Mouse (Mus musculus): ENCODE measurements around the gene 6030452D12Rik. TPM values are rescaled to one million over a fixed set of nuclear protein-coding genes. Genes with fewer than 3 reads are reported as not detected.
A peak's percentile ranks its signal among the peaks of the same experiment; 100 is the strongest.

Gene 6030452D12Rik
- polyA plus RNA-seq (2016; fragmentation: Nextera tagmentation; extraction: Ambion mirVana) = not detected in 2 replicates

DNA sequence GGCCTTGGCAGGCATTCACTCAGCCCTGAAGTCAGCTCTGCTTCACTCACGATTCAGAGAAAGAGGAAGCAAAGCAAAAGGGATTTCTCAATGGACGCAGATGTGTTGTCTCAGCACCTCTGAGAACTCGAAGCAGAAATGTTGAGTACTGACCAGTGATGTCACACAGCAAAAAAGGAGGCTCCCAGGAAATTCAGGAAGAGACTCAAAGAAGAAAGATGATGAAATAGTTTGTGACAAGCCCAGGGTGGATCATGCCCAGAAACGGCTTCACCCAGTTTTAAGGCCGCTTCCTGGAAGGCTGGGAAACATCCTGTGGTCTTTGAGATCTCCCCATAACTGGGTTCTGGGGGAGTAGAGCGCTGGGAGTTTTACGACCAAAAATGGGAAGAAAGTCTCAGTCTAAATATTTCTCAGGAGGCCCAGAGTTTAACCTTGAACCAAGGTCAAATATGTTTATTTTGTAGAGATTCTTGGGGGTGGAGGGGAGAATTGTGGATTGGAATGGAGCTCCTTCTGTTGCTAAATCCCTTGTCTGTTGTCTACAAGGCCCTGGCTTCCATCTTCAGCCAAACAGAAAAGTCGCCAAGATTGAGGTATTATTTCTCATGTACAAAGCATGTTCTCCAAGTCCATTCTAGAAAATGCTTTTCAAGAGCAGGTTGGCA is at the start of gene 6030452D12Rik:
Gene 6030452D12Rik, plus strand, starts transcription at position 505 of the 668 bp plus-strand sequence.
- WGBS = 78% methylated on average over 8 of the region's 8 CpGs
- Histone ChIP-seq H3K27me3 (no peaks in the 10 kb centered on the region), H3K4me1 (replicated peaks) (peaks cover 16% of the 10 kb centered on the region), H3K4me3 (replicated peaks) (no peak within 1 kb of the TSS), H3K9me3 (0 out of 2 replicates have a peak, but pooled peaks cover 5% of the 10 kb centered on the region), H3K27ac (no peak within 1 kb of the TSS), H3K4me2 (no peak within 1 kb of the TSS), H3K9ac (replicated peaks) (no peak within 1 kb of the TSS), H3K36me3 (no peaks in the 10 kb centered on the region)
- no peak for ATAC-seq (ENCODE audit: insufficient number of reproducible peaks, insufficient read depth, low FRiP score, low TSS enrichment, low read depth)

DNA sequence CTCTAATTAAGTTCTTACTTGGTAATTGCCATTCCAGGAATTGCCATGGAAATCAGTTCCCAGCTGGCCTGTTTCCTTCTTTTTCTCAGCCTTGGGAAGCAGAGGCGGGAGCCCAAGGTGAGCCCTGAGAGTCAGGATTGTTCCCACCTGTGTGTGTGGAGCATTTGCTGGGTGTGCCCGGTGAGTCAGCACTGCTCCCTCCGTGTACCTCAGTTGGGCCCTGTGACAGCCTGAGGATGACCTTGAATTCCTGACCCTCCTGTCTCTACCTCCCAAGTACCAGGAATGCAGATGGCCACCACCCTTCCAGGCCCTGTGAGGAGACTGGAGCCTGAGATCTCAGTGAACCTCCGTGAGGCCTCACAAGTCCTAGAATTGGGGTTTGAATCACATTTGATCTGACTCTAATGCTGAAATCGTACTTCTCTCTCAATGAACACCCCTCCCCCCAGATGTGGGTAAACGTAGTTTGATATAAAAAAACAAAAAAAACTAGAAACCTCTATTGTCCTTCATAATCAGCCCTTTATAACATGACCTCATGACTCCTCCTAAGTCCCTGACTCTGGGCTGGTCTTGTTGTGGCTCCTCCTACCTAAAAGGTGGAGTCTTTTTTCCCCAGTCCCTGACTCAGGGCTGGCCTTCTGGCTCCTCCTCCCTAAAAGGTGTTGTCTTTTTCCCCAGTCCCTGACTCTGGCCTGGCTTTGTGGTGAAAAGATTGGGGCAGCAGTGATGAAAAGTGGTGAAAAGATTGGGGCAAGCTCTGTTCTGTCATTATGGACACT is 48.8 kb upstream of the 6030452D12Rik start:
- no peak for ATAC-seq (ENCODE audit: insufficient number of reproducible peaks, insufficient read depth, low FRiP score, low TSS enrichment, low read depth)
- H3K4me3 ChIP-seq (replicated peaks) = no peak overlapping the region
- no peak overlapping the region for H3K27ac ChIP-seq
- H3K9me3 ChIP-seq = no peaks in the 10 kb centered on the region
- H3K9ac ChIP-seq (replicated peaks) = no peak overlapping the region
- peaks cover 3% of the 10 kb centered on the region; the same call in 1 of the 2 replicates for H3K4me1 ChIP-seq (replicated peaks)
- WGBS = 69% methylated on average over 6 of the region's 6 CpGs
- no peaks in the 10 kb centered on the region for H3K36me3 ChIP-seq
- no peak overlapping the region for H3K4me2 ChIP-seq
- H3K27me3 ChIP-seq = no peaks in the 10 kb centered on the region

DNA sequence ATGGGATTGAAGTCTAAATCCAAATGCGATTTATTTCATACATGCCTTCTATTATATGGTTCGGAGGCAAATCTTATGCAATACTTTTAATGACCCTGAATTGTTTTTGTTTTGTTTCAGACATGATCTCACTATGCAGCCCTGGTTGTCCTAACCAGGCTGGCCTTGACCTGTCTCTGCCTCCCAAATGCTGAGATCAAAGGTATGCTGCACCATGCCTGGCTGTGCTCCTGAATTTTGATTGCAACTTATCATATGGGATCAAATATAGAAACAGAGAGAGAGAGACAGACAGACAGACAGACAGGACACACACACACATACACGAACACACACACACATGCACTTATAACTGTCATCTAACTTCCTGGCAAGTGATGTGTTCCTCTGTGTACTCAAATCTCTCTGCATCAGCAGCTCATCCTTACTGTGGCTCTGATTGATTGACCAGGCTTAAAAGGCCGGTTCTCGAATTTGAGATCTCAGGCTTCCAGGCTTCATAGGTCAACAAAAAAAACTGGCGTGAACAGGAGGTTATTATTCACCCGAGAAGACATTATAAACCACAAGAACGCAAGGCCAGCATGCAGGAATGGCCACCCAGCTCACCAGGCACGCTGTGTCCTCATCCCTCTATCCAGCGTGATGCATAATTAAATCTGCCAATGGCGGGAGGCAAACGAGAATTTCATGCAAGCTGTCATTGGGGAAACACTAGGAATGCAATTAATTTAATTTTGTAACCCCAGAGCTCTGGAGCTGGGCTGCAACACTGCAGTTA is 47.4 kb upstream of the 6030452D12Rik start:
- WGBS = 64% methylated on average over 12 of the region's 12 CpGs
- H3K36me3 ChIP-seq = no peaks in the 10 kb centered on the region
- ATAC-seq (ENCODE audit: insufficient number of reproducible peaks, insufficient read depth, low FRiP score, low TSS enrichment, low read depth) = no peak
- H3K9me3 ChIP-seq = no peaks in the 10 kb centered on the region
- no peak overlapping the region for H3K4me2 ChIP-seq
- no peak overlapping the region for H3K27ac ChIP-seq
- no peak overlapping the region for H3K9ac ChIP-seq (replicated peaks)
- peaks cover 3% of the 10 kb centered on the region; the same call in 1 of the 2 replicates for H3K4me1 ChIP-seq (replicated peaks)
- no peak overlapping the region for H3K4me3 ChIP-seq (replicated peaks)
- no peaks in the 10 kb centered on the region for H3K27me3 ChIP-seq

DNA sequence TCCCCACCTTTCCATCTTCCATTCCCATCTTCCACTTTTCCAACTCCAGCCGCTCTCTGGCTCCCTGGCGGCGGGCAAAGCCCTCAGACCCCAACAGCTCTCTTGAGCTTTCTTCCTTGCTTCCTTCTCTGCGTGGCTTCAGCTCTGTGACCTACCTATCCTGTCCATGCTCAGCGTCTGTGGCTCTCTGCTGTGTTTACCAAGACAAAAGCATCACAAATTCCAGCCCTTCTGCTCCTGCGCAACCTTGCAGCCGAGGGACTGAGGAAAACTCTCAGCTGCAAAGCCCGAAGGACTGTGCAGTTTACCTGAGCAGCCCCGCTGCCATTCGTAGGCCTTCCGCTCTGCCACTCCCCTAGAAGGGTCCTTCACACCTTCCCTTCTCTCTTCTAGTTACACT is 46.3 kb upstream of the 6030452D12Rik start:
- no peak for ATAC-seq (ENCODE audit: insufficient number of reproducible peaks, insufficient read depth, low FRiP score, low TSS enrichment, low read depth)
- 79% methylated on average over 11 of the region's 11 CpGs for WGBS
- H3K27me3 ChIP-seq = no peaks in the 10 kb centered on the region

DNA sequence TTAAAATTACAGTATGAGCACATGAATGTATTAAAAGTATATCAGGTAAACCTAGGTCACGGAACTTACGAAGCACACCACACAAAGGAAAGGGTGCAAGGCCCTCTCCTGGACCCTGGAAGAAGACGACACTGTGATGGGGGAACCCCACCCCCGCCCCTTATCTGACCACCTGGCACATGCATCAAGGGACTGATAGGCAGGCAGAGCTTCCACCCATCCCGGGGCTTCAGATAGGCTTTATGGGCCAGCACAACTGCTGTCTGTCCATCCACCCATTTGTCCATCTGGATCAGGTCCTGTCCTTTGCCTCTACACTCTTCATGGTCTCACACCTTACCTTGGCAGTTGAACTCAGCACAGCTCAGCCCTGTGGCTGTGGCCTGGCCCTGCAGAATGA is 38.2 kb upstream of the 6030452D12Rik start:
- no peak overlapping the region for H3K9ac ChIP-seq (replicated peaks)
- ATAC-seq (ENCODE audit: insufficient number of reproducible peaks, insufficient read depth, low FRiP score, low TSS enrichment, low read depth) = no peak
- no peaks in the 10 kb centered on the region for H3K4me1 ChIP-seq (replicated peaks)
- no peaks in the 10 kb centered on the region for H3K27me3 ChIP-seq
- H3K27ac ChIP-seq = no peak overlapping the region
- no peaks in the 10 kb centered on the region for H3K9me3 ChIP-seq
- H3K4me3 ChIP-seq (replicated peaks) = no peak overlapping the region
- no peak overlapping the region for H3K4me2 ChIP-seq
- WGBS = 76% methylated on average over 5 of the region's 5 CpGs
- H3K36me3 ChIP-seq = no peaks in the 10 kb centered on the region

More for the DNA sequence above, 46.3 kb upstream of the 6030452D12Rik start:
- no peaks in the 10 kb centered on the region for H3K9me3 ChIP-seq
- no peak overlapping the region for H3K4me3 ChIP-seq (replicated peaks)
- H3K4me2 ChIP-seq = no peak overlapping the region
- peaks cover 3% of the 10 kb centered on the region; the same call in 1 of the 2 replicates for H3K4me1 ChIP-seq (replicated peaks)
- no peak overlapping the region for H3K27ac ChIP-seq
- H3K9ac ChIP-seq (replicated peaks) = no peak overlapping the region
- H3K36me3 ChIP-seq = no peaks in the 10 kb centered on the region

DNA sequence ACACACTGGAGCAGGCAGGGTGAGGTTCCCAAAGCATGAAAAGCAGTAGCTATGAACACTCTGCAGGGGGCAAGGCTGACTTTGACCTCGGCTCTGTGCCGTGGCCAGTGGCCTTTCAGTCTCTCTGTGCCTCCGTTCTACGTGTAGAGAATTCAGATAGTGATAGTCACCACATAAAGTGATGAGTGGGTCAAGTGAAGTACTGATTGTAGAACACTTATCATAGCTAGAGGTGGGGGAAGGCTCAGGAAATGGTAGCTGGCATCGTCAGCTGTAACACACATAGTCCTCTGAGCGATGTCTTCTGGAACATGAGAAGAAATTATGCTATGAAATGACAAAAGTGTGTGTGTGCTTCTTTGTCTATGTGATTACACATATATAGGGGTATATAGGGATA is 36.5 kb upstream of the 6030452D12Rik start:
- Histone ChIP-seq H3K27ac (no peak overlapping the region), H3K4me2 (no peak overlapping the region), H3K9ac (replicated peaks) (no peak overlapping the region), H3K36me3 (no peaks in the 10 kb centered on the region), H3K27me3 (no peaks in the 10 kb centered on the region), H3K4me1 (replicated peaks) (no peaks in the 10 kb centered on the region; the same call in 1 of the 2 replicates), H3K9me3 (no peaks in the 10 kb centered on the region), H3K4me3 (replicated peaks) (no peak overlapping the region)
- ATAC-seq (ENCODE audit: insufficient number of reproducible peaks, insufficient read depth, low FRiP score, low TSS enrichment, low read depth) = no peak
- 92% methylated on average over 6 of the region's 6 CpGs for WGBS

DNA sequence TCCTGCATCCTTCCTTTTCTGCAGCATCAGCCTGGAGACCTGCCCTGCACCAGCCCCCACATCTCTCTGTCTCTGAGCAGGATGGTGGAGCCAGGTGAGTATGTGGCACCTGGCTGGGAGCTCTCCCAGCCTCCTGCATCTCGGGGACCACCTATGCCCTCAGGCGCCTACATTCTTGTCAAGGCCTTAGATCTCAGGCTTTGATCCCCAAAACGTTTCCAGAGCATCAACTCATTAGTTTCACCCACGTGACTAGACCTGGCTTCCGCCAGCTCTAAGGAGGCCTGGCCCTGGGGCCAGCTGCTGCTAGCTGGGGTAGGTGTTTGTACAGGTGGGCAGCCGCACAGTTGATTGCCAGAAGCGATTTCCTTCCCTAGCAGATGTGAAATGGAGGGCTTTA is 30.8 kb upstream of the 6030452D12Rik start:
- no peaks in the 10 kb centered on the region for H3K36me3 ChIP-seq
- peaks cover 12% of the 10 kb centered on the region for H3K4me1 ChIP-seq (replicated peaks)
- 0 out of 2 replicates have a peak, but pooled peaks cover 3% of the 10 kb centered on the region for H3K9me3 ChIP-seq
- no peak overlapping the region for H3K9ac ChIP-seq (replicated peaks)
- ATAC-seq (ENCODE audit: insufficient number of reproducible peaks, insufficient read depth, low FRiP score, low TSS enrichment, low read depth) = 0 out of 2 replicates have a peak, but pooled peaks have one; percentile 52
- no peak overlapping the region for H3K4me2 ChIP-seq
- 0 out of 2 replicates have a peak overlapping the region, but pooled peaks have one; percentile 17 for H3K27ac ChIP-seq
- H3K4me3 ChIP-seq (replicated peaks) = no peak overlapping the region
- 12% methylated on average over 7 of the region's 7 CpGs for WGBS
- H3K27me3 ChIP-seq = no peaks in the 10 kb centered on the region

DNA sequence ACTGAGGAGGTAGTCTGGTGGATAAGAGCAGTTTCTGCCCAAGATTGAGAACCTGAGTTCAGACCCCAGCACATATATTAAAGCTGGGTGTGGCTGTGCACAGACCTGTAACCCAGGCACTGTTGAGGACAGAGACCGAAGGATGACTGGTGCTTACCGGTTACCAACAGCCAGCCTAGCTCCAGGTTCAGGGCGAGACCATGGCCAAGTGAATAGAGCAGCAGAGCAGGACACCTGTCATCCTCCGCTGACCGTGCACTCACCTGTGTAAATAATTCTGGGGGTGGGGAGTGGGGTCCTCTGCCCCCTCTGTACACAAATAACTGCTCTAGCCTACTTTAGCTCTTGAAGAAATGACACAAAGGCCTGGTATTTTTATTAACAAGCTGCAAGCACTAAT is 26.3 kb upstream of the 6030452D12Rik start:
- 89% methylated on average over 5 of the region's 5 CpGs for WGBS
- peaks cover 10% of the 10 kb centered on the region for H3K4me1 ChIP-seq (replicated peaks)
- no peak overlapping the region for H3K4me3 ChIP-seq (replicated peaks)
- no peaks in the 10 kb centered on the region for H3K27me3 ChIP-seq
- H3K36me3 ChIP-seq = no peaks in the 10 kb centered on the region
- H3K27ac ChIP-seq = no peak overlapping the region
- no peak overlapping the region for H3K4me2 ChIP-seq
- ATAC-seq (ENCODE audit: insufficient number of reproducible peaks, insufficient read depth, low FRiP score, low TSS enrichment, low read depth) = no peak
- peaks cover 8% of the 10 kb centered on the region; the same call in 1 of the 2 replicates for H3K9me3 ChIP-seq
- no peak overlapping the region for H3K9ac ChIP-seq (replicated peaks)

DNA sequence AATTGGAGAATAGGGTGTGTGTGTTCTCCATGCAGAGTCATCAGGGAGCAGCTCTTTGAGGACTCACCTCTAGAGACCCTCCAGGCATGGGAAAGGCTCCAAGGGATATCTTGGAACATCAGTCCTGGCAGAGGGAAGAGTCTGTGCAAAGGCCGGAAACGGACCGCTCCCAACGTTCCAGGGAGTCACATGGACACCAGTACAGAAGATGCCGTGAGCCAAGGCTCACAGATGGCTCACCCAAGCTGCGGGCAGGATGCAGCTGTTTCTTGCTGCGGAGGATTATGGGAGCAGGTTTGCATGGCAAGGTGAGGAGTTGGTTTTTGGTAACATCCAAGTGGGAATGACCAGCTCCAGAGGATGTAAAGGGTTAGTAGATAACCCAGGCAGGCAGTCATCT is 3.9 kb downstream of the 6030452D12Rik start:
- Histone ChIP-seq H3K4me3 (replicated peaks) (no peak overlapping the region), H3K4me1 (replicated peaks) (peaks cover 41% of the 10 kb centered on the region), H3K36me3 (no peaks in the 10 kb centered on the region), H3K9ac (replicated peaks) (no peak overlapping the region), H3K9me3 (no peaks in the 10 kb centered on the region), H3K4me2 (no peak overlapping the region), H3K27ac (no peak overlapping the region), H3K27me3 (peaks cover 10% of the 10 kb centered on the region)
- no peak for ATAC-seq (ENCODE audit: insufficient number of reproducible peaks, insufficient read depth, low FRiP score, low TSS enrichment, low read depth)
- WGBS = 96% methylated on average over 7 of the region's 7 CpGs

DNA sequence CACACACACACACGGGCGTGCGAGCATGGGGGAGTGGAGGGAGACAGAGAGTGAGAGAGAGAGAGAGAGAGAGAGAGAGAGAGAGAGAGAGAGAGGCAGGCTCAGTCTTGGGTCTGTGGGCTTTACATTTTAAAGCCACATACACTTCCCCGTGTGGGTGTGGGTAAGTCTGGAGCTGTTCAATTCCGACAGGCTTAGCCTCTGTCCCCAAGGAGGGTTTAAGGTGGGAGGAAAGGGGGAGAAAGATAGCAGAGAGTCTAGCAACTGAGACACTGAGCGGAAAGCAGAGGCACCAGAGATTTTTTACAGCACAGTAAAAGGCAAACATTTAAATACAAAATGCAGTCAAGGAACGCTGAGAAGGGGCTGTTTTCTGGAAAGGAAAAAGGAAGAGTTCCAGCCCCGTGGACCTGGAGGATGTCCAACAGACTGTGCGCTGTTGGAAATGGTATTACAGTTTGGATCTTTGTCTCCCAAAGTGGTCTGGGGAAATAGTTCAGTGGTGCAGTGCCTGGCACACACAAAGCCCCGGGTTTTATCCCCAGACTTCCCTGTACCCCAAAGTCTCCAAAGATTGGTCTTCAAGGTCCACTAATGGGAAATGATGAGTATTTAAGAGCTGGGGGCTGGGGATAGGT is 5.1 kb downstream of the 6030452D12Rik start:
- no peak overlapping the region for H3K4me3 ChIP-seq (replicated peaks)
- no peak overlapping the region for H3K9ac ChIP-seq (replicated peaks)
- peaks cover 39% of the 10 kb centered on the region for H3K4me1 ChIP-seq (replicated peaks)
- no peak for ATAC-seq (ENCODE audit: insufficient number of reproducible peaks, insufficient read depth, low FRiP score, low TSS enrichment, low read depth)
- peak overlapping the region; percentile 1 for H3K27ac ChIP-seq
- 48% methylated on average over 10 of the region's 10 CpGs for WGBS
- H3K4me2 ChIP-seq = no peak overlapping the region
- H3K36me3 ChIP-seq = no peaks in the 10 kb centered on the region
- H3K27me3 ChIP-seq = peaks cover 13% of the 10 kb centered on the region
- H3K9me3 ChIP-seq = no peaks in the 10 kb centered on the region

Measured in limb, embryonic 12.5 days (tissue).